Mouse (Mus musculus): ENCODE measurements around the gene Ctsl. TPM values are rescaled to one million over a fixed set of nuclear protein-coding genes. Genes with fewer than 3 reads are reported as not detected.

The Ctsl gene
- polyA plus RNA-seq, 1 experiment, result 17.4 TPM

DNA sequence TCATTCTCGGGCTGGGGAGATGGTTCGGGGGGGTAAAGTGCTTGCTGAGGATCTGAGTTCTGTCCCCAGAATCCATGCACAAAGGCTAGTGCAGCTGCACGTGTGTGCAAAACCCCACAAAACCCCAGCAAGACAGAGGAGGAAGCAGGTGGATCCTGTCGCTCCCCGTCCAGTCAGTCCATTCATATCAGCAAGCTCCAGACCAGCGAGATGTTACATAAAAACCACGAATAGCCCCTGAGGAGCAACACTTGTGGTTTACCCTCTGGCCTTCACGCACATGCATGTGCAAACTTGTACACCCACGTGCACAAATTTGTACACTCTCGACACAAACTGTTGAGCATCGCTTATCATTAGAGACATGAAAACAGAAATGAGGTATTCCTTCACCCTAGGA, 60.8 kb downstream of the Ctsl start:
- no peaks in the 10 kb centered on the region for H3K27me3 ChIP-seq (ENCODE audit: control insufficient read depth, insufficient read depth, low read length)
- TF ChIP-seq CTCF (IDR thresholded peaks at IDR 0.05; ENCODE audit: extremely low read depth, insufficient read length, insufficient replicate concordance, low read depth, low read length) (no peak), POLR2A (IDR thresholded peaks at IDR 0.05; ENCODE audit: low read depth, low read length) (no peak)
- H3K4me3 ChIP-seq (ENCODE audit: low read depth, low read length), result no peak overlapping the region
- H3K4me1 ChIP-seq (ENCODE audit: control insufficient read depth, insufficient read depth, insufficient read length, low read length), result no peaks in the 10 kb centered on the region
- peaks cover 7% of the 10 kb centered on the region for H3K36me3 ChIP-seq (ENCODE audit: control insufficient read depth, insufficient read depth, low read length)
- 71% methylated on average over 11 of the region's 11 CpGs for WGBS
- H3K27ac ChIP-seq (ENCODE audit: insufficient read depth, low read depth, low read length), result no peak overlapping the region

Other genes with a start within 250 kb of the Ctsl start
- gene Slc35d2, start 241.5 kb downstream of the Ctsl start, polyA plus RNA-seq (2012; rRNA removed), result 3.9 and 7.1 TPM in 2 replicates
- gene Zfp367, start 217.7 kb downstream of the Ctsl start, polyA plus RNA-seq (2012; rRNA removed), result 1.8 and 3.0 TPM in 2 replicates
- gene Habp4, start 209.1 kb downstream of the Ctsl start, polyA plus RNA-seq (2012; rRNA removed), result 6.5 and 8.7 TPM in 2 replicates
- 1.4 and 2.8 TPM in 2 replicates for gene Cdc14b, start 95.6 kb downstream of the Ctsl start, polyA plus RNA-seq (2012; rRNA removed)
- 2.5 and 4.4 TPM in 2 replicates for gene Aaed1, start 58.2 kb downstream of the Ctsl start, polyA plus RNA-seq (2012; rRNA removed)
- gene Cdk20, start 61.4 kb upstream of the Ctsl start, polyA plus RNA-seq (2012; rRNA removed), result 5.4 and 5.8 TPM in 2 replicates
- gene Fam240b, start 126.9 kb upstream of the Ctsl start, polyA plus RNA-seq (2012; rRNA removed), result not detected in 2 replicates